Mouse (Mus musculus): ENCODE measurements around the gene Gm49337. TPM values are rescaled to one million over a fixed set of nuclear protein-coding genes. Genes with fewer than 3 reads are reported as not detected.
A peak's percentile ranks its signal among the peaks of the same experiment; 100 is the strongest.
"Not testable (repeated sequence)": the region's sequence is repeated elsewhere in the genome, so short reads cannot be mapped to it uniquely, and the experiment has no call there.

Gm49337 gene
- polyA plus RNA-seq, 1 experiment from 2014 or later = not detected

DNA sequence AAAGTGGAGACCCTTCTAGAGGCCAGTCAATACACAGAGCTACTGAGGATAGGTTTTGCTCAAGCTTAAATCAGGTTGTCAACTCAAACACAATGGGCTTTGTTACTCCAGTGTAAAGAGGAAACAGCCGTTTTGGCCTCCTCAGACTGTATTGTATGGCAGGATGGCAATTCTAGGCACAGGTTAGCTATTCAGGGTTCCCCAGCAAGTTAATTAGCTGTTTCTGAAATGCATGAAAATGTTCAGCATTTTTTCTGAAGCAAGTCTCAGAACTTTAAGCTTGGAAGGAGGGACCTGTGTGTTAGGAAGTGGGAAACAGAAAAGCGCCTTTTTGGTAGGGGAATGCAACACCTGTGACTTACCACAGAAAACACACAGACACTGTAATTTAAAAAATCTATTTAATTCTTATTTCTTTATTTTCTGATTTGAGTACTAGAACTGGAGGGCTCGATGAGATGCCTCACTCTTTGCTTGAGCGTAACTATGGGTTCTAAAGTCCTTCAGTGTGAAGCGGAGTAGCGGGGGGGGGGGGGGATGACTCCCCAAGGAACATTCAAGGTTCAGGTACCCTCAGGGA lies 47.0 kb downstream of the Gm49337 start:
- peak overlapping the region; percentile 77 for H3K4me3 ChIP-seq
- under 1% methylated on average over 6 of the region's 6 CpGs for WGBS
- ATAC-seq (ENCODE audit: low FRiP score) = no peak
- H3K9ac ChIP-seq = peak overlapping the region; percentile 93
- H3K36me3 ChIP-seq = no peaks in the 10 kb centered on the region
- peak overlapping the region; percentile 100 for H3K27ac ChIP-seq
- H3K27me3 ChIP-seq = no peaks in the 10 kb centered on the region
- H3K4me2 ChIP-seq = peak overlapping the region; percentile 56
- H3K9me3 ChIP-seq = no peaks in the 10 kb centered on the region
- H3K4me1 ChIP-seq (replicated peaks) = peaks cover 12% of the 10 kb centered on the region

- no peaks in the 10 kb centered on the region for H3K27me3 ChIP-seq
- peak overlapping the region; percentile 56 for H3K4me2 ChIP-seq
- peaks cover 14% of the 10 kb centered on the region for H3K4me1 ChIP-seq (replicated peaks)
- 2% methylated on average over 26 of the region's 26 CpGs for WGBS
- no peaks in the 10 kb centered on the region for H3K9me3 ChIP-seq
- peak overlapping the region; percentile 100 for H3K27ac ChIP-seq
- H3K36me3 ChIP-seq = no peaks in the 10 kb centered on the region
- no peak for ATAC-seq (ENCODE audit: low FRiP score)
- peak overlapping the region; percentile 93 for H3K9ac ChIP-seq
- peak overlapping the region; percentile 77 for H3K4me3 ChIP-seq
Observed at GRCm38 (mm10) chr4:116220780-116221139, 47.6 kb downstream of the Gm49337 start.

DNA sequence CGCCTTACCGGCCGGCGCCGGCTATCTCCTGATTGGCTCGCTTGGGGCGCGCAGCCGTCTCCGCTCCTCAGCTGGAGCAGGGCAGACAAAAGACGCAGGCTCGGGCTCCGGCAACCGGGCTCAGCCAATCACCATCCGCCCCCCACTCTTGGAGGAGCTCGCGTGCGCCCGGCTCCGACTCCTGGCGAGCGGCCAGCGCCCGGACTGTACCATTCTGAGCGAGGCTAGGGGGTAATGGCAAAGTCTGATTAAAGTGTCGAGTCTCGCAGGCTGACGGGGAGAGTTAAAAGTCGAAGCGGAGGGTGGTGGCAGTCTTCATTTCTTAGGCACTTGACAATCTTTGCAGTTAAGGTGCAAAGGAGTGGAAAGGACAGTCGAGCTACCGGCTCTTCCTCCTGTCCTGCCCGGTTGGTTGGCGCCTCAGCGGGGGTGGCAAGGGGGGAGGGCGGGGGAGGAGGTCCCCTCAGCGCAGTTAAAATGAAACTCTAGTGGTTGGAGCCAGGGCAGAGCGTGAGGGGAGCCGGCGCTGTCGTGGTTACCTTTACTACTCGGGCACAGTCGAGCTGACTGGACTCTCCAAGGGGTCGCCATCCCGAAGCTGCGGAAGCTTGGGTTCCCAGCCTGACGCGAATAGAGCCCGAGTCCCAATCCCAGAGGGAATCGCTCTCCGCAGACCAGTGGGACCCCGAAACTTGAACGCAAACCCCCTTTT lies 48.1 kb downstream of the Gm49337 start, which contains the start of gene Pik3r3:
Gene Pik3r3, plus strand, starts transcription at position 479 of the 712 bp plus-strand sequence.
- peak within 1 kb of the TSS; percentile 56 for H3K4me2 ChIP-seq
- peak within 1 kb of the TSS; percentile 100 for H3K27ac ChIP-seq
- H3K36me3 ChIP-seq = no peaks in the 10 kb centered on the region
- peak; percentile 99 for ATAC-seq (ENCODE audit: low FRiP score)
- under 1% methylated on average over 53 of the region's 53 CpGs for WGBS
- no peaks in the 10 kb centered on the region for H3K9me3 ChIP-seq
- H3K27me3 ChIP-seq = no peaks in the 10 kb centered on the region
- H3K4me3 ChIP-seq = peak within 1 kb of the TSS; percentile 77
- peaks cover 14% of the 10 kb centered on the region for H3K4me1 ChIP-seq (replicated peaks)
- peak within 1 kb of the TSS; percentile 93 for H3K9ac ChIP-seq

DNA sequence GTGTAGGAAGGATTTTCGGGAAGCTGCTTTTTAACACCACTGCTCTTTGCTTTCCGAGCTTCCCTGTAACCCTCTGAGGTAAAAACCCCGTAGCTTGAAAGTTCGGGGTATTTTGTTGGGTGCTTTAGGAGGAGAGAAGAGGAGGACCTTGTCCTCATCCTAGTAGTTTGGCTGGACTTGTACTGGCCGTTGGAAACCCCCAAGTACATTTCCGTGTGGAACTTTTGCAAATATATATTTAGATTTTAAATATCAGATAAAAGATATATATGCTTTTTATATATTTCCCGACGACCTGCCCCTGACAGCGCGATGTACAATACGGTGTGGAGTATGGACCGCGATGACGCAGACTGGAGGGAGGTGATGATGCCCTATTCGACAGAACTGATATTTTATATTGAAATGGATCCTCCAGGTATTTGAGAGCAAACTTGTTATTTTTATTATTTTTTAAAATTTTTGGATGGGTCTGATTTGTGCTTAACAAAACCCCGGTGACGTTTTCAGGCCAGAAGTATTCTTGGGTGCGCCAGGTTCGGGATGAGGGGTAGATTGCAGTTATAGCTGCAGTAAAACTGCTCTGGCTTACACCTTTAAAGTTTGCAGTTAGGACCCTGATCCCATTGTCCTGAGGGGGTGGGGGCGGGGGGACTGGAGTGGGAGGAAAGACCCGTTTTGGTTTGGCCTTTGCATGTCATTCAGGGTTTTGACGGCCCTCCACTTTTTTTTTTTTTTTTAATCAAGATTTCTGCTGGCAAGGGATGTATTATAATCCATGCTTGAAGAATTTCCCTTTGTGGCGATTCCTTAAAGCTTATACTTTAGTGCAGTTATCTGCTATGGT lies 49.0 kb downstream of the Gm49337 start:
- WGBS = under 1% methylated on average over 23 of the region's 23 CpGs
- H3K27me3 ChIP-seq = no peaks in the 10 kb centered on the region
- peaks cover 21% of the 10 kb centered on the region for H3K4me1 ChIP-seq (replicated peaks)
- no peaks in the 10 kb centered on the region for H3K9me3 ChIP-seq
- H3K4me3 ChIP-seq = peak overlapping the region; percentile 77
- H3K4me2 ChIP-seq = peak overlapping the region; percentile 55
- no peak for ATAC-seq (ENCODE audit: low FRiP score)
- H3K27ac ChIP-seq = peak overlapping the region; percentile 100
- H3K9ac ChIP-seq = peak overlapping the region; percentile 93
- H3K36me3 ChIP-seq = no peaks in the 10 kb centered on the region

DNA sequence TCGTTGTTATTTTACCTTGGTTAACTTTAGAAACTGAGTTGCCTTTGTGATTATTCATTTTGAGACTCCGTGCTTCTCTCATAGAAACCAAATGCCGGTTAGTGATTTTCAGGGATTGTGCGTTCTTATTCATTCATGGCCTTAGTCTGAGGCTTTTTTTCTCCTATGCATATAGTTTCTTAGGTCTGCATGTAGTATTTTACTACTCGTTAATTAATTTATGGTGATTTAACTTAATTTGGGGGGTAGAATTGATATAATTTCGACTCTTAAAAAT lies 49.6 kb downstream of the Gm49337 start:
- Histone ChIP-seq H3K4me2 (peak overlapping the region; percentile 55), H3K4me1 (replicated peaks) (peaks cover 21% of the 10 kb centered on the region), H3K36me3 (no peaks in the 10 kb centered on the region), H3K4me3 (peak overlapping the region; percentile 77), H3K9me3 (no peaks in the 10 kb centered on the region), H3K9ac (peak overlapping the region; percentile 93), H3K27me3 (no peaks in the 10 kb centered on the region), H3K27ac (peak overlapping the region; percentile 100)
- WGBS = 2% methylated on average over 6 of the region's 6 CpGs
- no peak for ATAC-seq (ENCODE audit: low FRiP score)

DNA sequence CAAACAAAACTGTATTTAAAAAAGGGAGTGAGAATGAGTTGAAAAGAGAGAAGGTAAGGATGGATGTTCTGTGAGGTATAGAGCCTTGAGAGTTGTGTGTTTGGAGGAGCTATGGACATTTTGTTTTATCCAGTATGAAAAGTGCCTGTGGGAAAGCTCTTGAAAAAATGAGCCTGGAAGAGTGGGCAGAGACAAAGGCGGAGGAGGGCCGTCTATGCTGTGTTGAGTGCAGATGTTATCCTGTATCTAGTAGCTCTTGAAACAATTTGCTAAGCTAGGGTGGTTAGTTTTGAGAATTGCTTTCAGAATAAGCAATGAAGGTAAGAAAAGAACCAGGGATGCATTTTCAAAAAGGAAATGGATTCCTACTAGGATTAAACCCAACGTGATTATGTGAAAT lies 70.2 kb downstream of the Gm49337 start:
- no peak for ATAC-seq (ENCODE audit: low FRiP score)

DNA sequence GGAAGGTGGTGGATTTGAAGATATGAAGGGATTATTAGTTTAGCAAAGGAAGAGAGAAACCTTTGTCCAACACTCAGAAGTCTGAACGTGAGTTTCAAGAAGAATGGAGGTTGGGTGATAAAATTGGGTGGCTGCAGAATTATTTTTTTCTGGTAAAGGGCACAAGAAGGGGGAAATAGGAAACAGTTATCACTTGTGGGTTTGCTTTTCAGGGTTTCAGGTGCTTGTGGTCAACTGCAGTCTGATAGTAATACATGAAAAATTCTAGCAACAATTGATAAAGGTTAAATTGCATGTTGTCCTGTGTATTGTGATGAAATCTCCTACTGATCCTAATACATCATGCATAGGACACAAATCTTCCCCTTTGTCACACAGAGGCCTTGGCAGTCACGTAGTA lies 71.1 kb downstream of the Gm49337 start:
- 76% methylated on average over 2 of the region's 2 CpGs for WGBS
- Histone ChIP-seq H3K4me3 (no peak overlapping the region), H3K4me1 (replicated peaks) (no peaks in the 10 kb centered on the region), H3K9me3 (no peaks in the 10 kb centered on the region), H3K9ac (no peak overlapping the region), H3K36me3 (peaks cover 3% of the 10 kb centered on the region; the same call in 1 of the 2 replicates), H3K4me2 (no peak overlapping the region), H3K27ac (no peak overlapping the region), H3K27me3 (no peaks in the 10 kb centered on the region)
- no peak for ATAC-seq (ENCODE audit: low FRiP score)

More for the DNA sequence above, 70.2 kb downstream of the Gm49337 start:
- Histone ChIP-seq H3K4me2 (no peak overlapping the region), H3K36me3 (peaks cover 3% of the 10 kb centered on the region; the same call in 1 of the 2 replicates), H3K9me3 (no peaks in the 10 kb centered on the region), H3K4me1 (replicated peaks) (no peaks in the 10 kb centered on the region), H3K27ac (no peak overlapping the region), H3K9ac (no peak overlapping the region), H3K27me3 (no peaks in the 10 kb centered on the region), H3K4me3 (no peak overlapping the region)
- 82% methylated on average over 3 of the region's 3 CpGs for WGBS

DNA sequence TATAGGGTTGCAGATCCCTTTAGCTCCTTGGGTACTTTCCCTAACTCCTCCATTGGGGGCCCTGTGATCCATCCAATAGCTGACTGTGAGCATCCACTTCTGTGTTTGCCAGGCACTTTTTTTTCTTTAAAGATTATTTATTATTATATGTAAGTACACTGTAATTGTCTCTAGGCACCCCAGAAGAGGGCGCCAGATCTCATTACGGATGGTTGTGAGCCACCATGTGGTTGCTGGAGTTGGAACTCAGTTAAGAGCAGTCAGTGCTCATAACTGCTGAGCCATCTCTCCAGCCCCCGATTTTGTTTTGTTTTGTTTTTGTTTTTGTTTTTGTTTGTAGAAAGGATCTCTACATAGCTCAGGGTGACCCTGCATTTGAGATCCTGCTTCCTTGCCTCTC lies 72.7 kb downstream of the Gm49337 start:
- not testable (repeated sequence) for H3K27me3 ChIP-seq; H3K27ac ChIP-seq; H3K4me2 ChIP-seq; H3K9ac ChIP-seq; H3K4me1 ChIP-seq (replicated peaks); ATAC-seq (ENCODE audit: low FRiP score); H3K9me3 ChIP-seq; H3K4me3 ChIP-seq; H3K36me3 ChIP-seq
- 37% methylated on average over 3 of the region's 3 CpGs for WGBS

GRCm38 (mm10) chr4:116249986-116250385 lies 76.8 kb downstream of the Gm49337 start:
- 85% methylated on average over 3 of the region's 3 CpGs for whole genome bisulfite sequencing
- H3K4me2 ChIP-seq = no peak overlapping the region

DNA sequence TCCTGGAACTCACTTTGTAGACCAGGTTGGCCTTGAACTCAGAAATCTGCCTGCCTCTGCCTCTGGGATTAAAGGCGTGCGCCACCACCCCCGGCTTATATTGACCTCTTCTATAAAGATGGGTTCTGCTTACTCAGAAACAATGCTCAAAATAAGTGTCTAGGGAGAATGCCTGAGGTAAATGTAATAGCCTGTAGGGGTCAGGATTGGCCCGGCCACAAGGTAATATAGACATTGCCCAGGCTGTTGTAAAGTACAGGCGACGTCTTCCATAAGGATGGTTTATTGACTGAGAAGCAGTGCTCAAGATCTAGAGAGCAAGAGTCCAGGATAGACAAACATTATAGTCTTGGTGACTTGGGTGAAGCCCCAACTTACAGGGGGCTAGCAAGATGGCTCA lies 95.0 kb downstream of the Gm49337 start:
- Histone ChIP-seq H3K9me3 (no peaks in the 10 kb centered on the region), H3K4me2 (no peak overlapping the region), H3K27ac (no peak overlapping the region), H3K9ac (no peak overlapping the region), H3K36me3 (peaks cover 61% of the 10 kb centered on the region), H3K4me3 (no peak overlapping the region), H3K4me1 (replicated peaks) (no peaks in the 10 kb centered on the region), H3K27me3 (no peaks in the 10 kb centered on the region)
- no peak for ATAC-seq (ENCODE audit: low FRiP score)
- WGBS = 96% methylated on average over 6 of the region's 6 CpGs

More at GRCm38 (mm10) chr4:116249986-116250385, 76.8 kb downstream of the Gm49337 start:
- Histone ChIP-seq H3K9me3 (no peaks in the 10 kb centered on the region), H3K27me3 (no peaks in the 10 kb centered on the region), H3K9ac (no peak overlapping the region), H3K27ac (no peak overlapping the region), H3K4me3 (no peak overlapping the region), H3K4me1 (replicated peaks) (peaks cover 4% of the 10 kb centered on the region; the same call in 1 of the 2 replicates), H3K36me3 (no peaks in the 10 kb centered on the region)
- ATAC-seq (ENCODE audit: low FRiP score) = no peak

GRCm38 (mm10) chr4:116282211-116282610 lies 109.0 kb downstream of the Gm49337 start:
- H3K4me3 ChIP-seq = no peak overlapping the region
- H3K27ac ChIP-seq = no peak overlapping the region
- WGBS = 80% methylated on average over 2 of the region's 2 CpGs
- peaks cover 59% of the 10 kb centered on the region for H3K36me3 ChIP-seq
- H3K9me3 ChIP-seq = no peaks in the 10 kb centered on the region
- no peak for ATAC-seq (ENCODE audit: low FRiP score)
- H3K27me3 ChIP-seq = no peaks in the 10 kb centered on the region
- H3K9ac ChIP-seq = no peak overlapping the region
- H3K4me1 ChIP-seq (replicated peaks) = no peaks in the 10 kb centered on the region
- no peak overlapping the region for H3K4me2 ChIP-seq

GRCm38 (mm10) chr4:116291561-116291960 lies 118.4 kb downstream of the Gm49337 start:
- Histone ChIP-seq H3K9ac (no peak overlapping the region), H3K36me3 (peaks cover 84% of the 10 kb centered on the region), H3K27me3 (no peaks in the 10 kb centered on the region), H3K4me2 (no peak overlapping the region), H3K9me3 (no peaks in the 10 kb centered on the region), H3K4me3 (no peak overlapping the region), H3K4me1 (replicated peaks) (no peaks in the 10 kb centered on the region), H3K27ac (no peak overlapping the region)
- WGBS = 89% methylated on average over 6 of the region's 6 CpGs
- no peak for ATAC-seq (ENCODE audit: low FRiP score)
